Mouse (Mus musculus) lung, postnatal 10 days (tissue): ENCODE measurements around the gene Rplp2.
A peak's percentile ranks its signal among the peaks of the same experiment; 100 is the strongest.
"Not testable (repeated sequence)": the region's sequence is repeated elsewhere in the genome, so short reads cannot be mapped to it uniquely, and the experiment has no call there.

Experiments used
- DNase-seq: peaks from one replicate; pipeline ENCODE4 v3.0.0; 2021

Gene Rplp2

DNA sequence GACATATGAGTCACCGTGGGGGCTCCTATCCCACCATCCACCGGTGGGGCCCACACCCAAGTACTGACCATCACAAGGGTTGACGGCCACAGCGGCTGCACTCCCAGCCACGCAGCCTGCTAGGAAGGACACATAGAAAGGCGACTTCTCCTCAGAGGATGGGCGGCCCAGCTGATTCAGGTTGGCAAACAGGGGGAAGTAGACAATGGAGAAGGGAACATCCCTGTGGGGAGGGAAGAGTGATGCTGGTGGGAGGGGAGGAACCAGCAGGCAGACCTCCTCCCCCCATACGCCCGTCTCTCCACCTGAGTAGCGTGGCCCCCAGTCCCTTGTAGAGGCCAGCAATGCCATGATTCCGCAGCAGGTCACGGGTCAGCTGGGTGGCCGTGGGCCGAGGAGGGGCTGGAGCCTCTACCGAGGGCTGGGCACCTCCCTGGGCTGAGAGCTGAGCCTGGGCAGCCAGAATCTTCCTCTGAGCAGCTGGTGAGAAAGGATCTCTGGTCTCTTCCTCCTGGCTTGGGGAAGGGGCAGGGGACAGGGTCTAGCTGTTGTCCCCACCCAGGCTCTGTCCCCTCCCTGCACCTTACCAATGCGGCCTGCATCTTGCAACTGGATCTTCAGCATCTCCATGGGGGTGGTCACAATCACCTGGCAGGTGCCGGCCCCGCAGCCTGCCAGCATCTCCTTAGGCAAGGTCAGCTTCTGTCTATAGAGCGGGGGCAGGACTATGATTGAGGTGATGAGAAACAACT, 15.6 kb upstream of the Rplp2 start:
- DNase-seq, result no peak

DNA sequence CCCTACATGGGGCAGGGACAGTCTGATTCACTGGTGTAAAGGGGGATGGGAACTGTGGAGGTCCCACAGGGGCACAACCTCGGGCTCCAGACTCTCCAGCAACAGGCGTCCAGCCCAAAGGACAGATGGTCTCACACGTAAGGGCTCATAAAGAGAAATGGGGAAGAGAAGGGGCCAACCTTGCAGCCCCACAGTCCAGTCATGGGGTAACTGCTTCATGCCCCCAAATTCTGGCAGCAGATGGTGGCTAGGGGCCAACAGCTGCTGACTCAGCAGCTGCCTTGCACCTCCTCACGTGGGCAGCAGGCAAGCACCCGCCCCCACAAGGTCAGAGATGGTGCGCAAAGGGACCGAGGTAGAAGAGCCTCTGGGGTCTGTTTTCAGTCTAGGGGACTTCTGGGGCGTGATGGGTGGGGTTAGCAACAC, 15.0 kb upstream of the Rplp2 start:
- no peak for DNase-seq

DNA sequence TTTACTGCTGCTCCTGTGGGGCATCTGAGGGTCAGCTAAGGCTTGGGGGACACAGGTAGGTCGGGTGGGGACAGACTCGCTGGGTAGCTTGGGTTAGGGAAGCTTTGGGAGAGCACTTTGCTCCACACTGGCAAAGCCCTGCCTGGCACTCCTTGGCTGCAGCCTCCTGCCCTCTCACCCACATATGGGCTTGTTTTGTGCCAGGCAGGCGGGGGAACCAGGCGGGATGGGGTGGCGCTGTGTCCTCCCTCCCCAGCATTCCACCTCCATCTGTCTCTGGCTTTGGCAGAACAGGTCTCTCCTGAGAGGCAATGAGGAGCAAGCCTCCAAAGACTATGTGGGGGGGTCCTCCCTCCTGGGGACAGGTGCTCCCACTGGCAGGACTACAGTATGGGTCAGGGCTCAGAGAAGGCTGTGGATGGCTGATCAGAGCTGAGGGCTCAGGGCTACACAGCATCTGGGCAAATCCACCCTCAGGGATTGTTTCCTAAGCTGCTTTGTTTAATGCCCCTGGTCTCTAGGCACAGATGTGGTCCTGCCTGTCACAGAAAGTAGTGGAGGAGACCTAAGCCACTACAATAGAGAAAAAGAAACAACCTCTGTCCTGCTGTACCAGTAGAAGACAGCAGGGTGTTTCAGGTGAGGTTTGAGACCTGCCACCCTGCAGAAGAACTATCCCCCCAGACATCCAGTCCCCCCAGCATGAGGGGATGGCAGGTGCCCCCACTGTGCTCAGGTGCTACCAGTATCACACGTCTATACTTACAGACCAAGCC, 14.2 kb upstream of the Rplp2 start:
- no peak for DNase-seq

- no peak for DNase-seq
Measured at GRCm38 (mm10) chr7:141433517-141434400, 13.4 kb upstream of the Rplp2 start.

DNA sequence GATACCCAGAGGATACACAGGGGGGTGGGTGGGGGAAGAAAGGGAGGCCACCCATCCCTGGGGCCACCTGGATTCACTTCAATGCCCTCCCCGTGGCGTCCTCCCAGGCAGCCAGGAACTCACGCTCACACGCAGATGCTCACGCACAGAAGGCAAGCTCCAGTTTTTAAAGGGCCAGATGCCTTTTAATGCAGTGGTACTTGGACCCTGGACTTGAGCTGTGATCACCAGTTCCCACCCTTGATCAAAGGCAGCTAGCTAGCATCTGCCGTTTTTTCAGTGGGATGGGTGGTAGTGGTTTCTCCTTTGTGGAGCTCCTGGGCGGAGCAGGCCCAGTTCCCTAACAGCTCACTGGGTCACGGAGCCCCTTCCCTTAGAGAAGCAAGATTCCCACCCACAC, 12.7 kb upstream of the Rplp2 start:
- no peak for DNase-seq

GRCm38 (mm10) chr7:141435129-141435855, 11.9 kb upstream of the Rplp2 start:
- DNase-seq, result peak; percentile 75

GRCm38 (mm10) chr7:141435856-141436522, 11.2 kb upstream of the Rplp2 start:
- no peak for DNase-seq

GRCm38 (mm10) chr7:141436523-141436892, 10.7 kb upstream of the Rplp2 start:
- DNase-seq, result no peak

DNA sequence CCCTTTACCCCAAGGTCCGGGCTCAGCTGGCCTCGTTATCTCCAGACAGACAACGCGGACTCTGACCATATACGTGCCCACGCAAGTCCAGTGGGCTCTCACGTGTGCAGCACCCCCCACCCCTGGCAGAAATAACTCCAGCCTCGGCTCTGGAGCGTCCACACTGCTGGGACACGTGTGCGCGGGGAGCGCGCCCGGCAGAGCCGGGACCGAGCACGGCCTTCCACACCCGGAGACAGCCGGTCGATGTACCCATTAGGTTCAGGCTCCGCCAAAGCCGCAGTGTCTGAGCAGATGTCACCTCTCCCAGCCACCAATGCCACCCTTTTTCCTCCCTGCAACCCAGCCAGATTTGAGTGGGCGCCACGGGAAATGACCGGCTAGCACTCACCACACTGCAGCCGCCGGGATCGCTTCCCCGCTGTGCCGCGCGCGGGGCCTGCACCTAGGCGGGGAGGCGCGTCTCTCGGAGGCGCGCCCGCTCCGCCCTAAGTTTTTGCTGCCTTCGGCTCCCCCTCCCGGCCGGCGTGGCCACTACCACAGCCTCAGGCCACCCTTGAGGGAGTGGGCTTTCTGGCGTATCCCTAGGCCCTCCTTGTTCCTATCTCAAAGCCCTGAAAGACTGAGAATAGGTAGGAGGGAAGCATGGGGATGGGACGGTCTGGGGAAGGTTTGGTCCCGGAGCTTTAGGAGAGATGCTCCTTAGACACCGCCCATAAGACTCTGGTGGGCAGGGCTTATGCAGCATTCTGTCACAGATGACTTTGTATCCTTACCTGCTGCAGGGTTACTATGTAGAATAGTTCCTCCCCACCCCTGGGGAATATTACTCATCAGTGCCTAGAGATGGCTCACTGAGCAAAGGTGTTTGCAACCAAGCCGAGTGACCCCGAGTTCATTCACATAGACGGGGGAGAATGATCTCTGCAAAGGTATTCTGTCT, 9.7 kb upstream of the Rplp2 start, which contains the start of gene Slc25a22:
Gene Slc25a22, minus strand, starts transcription at position 715 of the 943 bp plus-strand sequence.
- DNase-seq, result peak; percentile 90

DNA sequence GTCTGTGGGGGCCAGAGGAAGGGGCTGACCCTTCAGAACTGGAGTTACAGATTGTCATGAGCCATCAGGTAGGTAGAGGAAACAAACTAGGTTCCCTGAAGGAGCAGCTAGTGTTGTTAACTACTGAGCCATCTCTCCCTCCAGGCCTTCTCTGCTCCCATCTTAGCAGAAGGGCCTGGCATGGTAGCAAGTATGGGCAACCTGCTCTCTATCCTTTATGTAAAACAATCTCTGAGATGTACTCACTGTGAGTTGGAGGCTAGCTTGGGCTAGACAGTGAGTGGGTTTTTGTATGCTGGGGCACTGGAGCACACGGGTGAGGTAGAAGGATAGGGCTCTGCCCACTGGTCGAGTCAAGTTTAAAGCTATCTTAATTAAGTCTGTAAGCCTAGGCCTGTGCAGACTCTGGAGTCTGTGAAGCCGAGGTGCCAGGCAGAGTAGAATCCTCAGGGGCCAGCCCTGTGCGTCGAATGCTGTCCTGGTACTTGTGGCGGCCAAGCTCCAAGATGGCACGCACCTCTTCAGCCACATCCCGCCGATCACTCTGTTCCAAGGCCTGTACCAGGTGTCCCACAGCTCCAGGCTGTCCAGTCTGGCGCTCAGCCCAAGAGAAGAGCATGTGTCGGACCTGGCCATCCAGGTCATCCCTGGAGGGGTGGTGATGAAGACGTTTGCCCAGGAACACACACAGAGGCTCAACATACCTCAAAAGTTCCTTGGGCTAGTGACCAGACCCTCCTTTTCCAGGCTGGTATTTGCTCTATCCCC, 8.8 kb upstream of the Rplp2 start:
- DNase-seq, result no peak

DNA sequence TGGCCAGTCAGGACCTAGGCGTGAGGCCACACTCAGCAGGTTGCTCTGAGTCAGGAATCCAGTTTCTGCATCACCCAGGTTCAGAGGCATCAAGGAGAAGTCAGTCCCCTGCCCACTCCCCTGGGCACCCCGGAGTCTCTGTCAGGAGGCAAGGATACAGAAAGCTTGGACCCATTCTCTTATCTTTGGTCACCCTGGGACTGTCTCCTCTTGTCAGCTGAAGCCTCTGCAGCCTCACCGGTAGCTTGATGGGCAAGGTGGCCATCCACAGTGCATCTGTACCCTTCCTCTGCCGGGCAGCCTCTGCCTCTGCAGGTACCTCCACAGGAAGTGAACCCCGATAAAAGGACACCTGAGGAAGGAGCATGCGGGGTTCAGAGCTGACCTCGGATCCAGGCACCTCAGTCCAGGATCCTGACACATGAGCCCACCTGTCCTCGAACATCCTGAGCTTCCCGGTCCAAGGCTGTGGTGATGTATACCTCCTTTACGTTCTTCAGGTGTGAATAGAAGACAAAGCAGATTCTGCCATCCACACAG, 8.0 kb upstream of the Rplp2 start:
- DNase-seq, result no peak

DNA sequence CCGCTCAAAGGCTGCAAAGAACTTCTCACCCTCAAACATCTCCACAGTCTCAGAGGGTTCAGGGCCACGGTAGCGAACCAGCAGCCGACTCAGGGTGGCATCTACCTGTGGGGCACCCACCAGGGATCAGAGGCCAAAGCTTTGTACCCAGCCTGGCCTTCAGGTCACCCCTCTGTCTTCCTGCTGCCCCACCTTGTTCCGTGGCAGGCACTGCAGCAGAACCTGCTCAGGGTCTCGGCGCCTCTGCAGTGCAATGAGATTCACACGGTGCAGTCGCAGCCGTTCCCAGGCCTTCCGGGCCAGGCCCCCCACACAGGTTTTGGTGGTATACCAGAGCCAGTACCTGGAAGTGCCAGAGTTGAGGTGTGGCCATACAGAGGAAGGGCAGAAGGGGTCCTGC, 7.4 kb upstream of the Rplp2 start:
- DNase-seq, result no peak

DNA sequence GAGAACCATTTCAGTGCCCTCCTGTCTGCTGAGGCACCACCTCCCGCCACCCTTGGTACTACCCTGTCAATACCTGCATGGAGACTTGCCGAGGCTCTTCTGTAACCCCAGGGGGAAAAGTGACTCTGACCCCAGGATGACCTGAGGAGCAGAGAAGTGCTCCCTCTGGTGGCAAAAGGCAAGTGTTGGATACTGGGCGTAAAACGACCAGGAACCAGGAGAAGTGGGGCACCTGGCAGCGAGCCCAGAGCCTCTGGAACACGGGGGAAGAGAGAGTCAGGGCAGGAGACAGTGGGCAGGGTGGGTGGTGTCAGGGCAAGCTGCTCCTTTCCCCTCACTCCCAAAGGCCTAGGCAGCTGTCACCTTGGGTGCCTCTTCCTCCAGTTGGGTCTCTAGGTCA, 6.6 kb upstream of the Rplp2 start:
- DNase-seq, result peak; percentile 83

GRCm38 (mm10) chr7:141441460-141441859, 5.7 kb upstream of the Rplp2 start:
- no peak for DNase-seq

- no peak for DNase-seq
Measured at GRCm38 (mm10) chr7:141442199-141442598, 5.0 kb upstream of the Rplp2 start.

GRCm38 (mm10) chr7:141443081-141443821, 3.9 kb upstream of the Rplp2 start:
- DNase-seq, result no peak

GRCm38 (mm10) chr7:141443828-141444237, 3.3 kb upstream of the Rplp2 start, which contains the start of gene Pidd1:
Pidd1 (minus strand) TSS chr7:141444025.
- DNase-seq, result peak; percentile 82

GRCm38 (mm10) chr7:141446374-141446773, 796 bp upstream of the Rplp2 start:
- not testable (repeated sequence) for DNase-seq

DNA sequence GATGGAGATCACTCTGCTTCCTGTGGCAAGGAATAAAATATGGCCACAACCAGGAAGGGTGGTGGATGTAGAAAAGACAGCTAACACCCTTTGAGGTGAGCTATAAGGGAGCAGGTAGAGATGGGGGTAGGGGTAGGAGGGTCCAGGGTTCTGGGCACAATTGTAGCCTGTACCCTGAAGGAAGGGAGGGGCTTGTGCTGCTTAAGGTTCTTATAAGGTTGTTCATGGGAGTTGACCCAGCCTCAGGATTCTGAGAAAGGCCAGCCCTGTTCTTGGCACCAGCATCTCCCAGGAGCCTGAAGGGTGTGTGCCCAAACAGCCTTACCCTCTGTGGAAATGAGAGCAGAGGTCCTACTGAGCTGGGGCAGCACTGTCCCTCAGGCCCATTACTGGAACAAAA, 4.8 kb downstream of the Rplp2 start:
- no peak for DNase-seq
